Mouse (Mus musculus): ENCODE measurements around the gene Clca1. TPM values are rescaled to one million over a fixed set of nuclear protein-coding genes. Genes with fewer than 3 reads are reported as not detected.
"Not testable (repeated sequence)": the region's sequence is repeated elsewhere in the genome, so short reads cannot be mapped to it uniquely, and the experiment has no call there.

Gene Clca1
- not detected in 2 replicates for total RNA-seq (2014; rRNA removed)
- 0.34 and 0.50 TPM in 2 replicates for polyA plus RNA-seq (2012; rRNA removed)

GRCm38 (mm10) chr3:145032676-145033075 lies at the start of gene Clca1:
TSS of gene Clca1 (minus strand) at chr3:145032776.
- Histone ChIP-seq H3K9ac (ENCODE audit: low read depth, low read length) (no peak within 1 kb of the TSS), H3K27ac (replicated peaks; ENCODE audit: insufficient read depth, low read depth, low read length) (no peak within 1 kb of the TSS), H3K79me2 (ENCODE audit: control insufficient read depth, insufficient read depth, low read length) (no peaks in the 10 kb centered on the region), H3K36me3 (ENCODE audit: control insufficient read depth, insufficient read depth, low read length) (no peaks in the 10 kb centered on the region), H3K27me3 (ENCODE audit: control insufficient read depth, insufficient read depth, low read length) (no peaks in the 10 kb centered on the region), H3K4me1 (ENCODE audit: control insufficient read depth, insufficient read depth, low read length) (no peaks in the 10 kb centered on the region), H3K4me3 (ENCODE audit: insufficient read depth, low read depth, low read length) (no peak within 1 kb of the TSS)
- no peak for DNase-seq (ENCODE audit: extremely low read depth, low read depth, low spot score)
- no peak for TF ChIP-seq CTCF (IDR thresholded peaks at IDR 0.05; ENCODE audit: low read depth, low read length)
- TF ChIP-seq POLR2A (IDR thresholded peaks at IDR 0.05; ENCODE audit: extremely low read depth, insufficient read depth, low read length): no peak

DNA sequence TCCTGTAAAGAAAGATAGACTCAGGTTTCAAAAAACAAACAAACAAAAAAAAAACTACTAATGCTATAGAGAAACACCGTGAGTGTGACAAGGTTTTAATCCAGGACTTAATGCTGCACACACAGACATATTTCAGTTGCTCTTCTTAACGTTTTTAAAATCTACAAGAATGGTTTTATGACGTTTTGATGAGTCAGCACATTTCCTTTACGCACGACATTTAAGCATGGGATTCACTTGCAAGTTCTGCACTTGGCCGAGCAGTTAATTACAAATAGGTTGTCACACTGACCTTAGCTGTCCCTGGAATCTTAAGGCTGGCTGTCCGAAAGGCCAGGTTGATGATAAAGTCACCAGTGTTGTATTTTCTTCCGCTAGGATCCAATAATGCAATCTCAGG lies 48.3 kb upstream of the Clca1 start:
- H3K36me3 ChIP-seq (ENCODE audit: control insufficient read depth, insufficient read depth, low read length): no peaks in the 10 kb centered on the region
- WGBS: 79% methylated on average over 8 of the region's 8 CpGs
- TF ChIP-seq POLR2A (IDR thresholded peaks at IDR 0.05; ENCODE audit: extremely low read depth, insufficient read depth, low read length) (no peak), CTCF (IDR thresholded peaks at IDR 0.05; ENCODE audit: low read depth, low read length) (no peak)
- no peak overlapping the region for H3K27ac ChIP-seq (replicated peaks; ENCODE audit: insufficient read depth, low read depth, low read length)
- H3K27me3 ChIP-seq (ENCODE audit: control insufficient read depth, insufficient read depth, low read length): no peaks in the 10 kb centered on the region
- no peak for DNase-seq (ENCODE audit: extremely low read depth, low read depth, low spot score)
- H3K4me3 ChIP-seq (ENCODE audit: insufficient read depth, low read depth, low read length): no peak overlapping the region
- no peak overlapping the region for H3K9ac ChIP-seq (ENCODE audit: low read depth, low read length)
- no peaks in the 10 kb centered on the region for H3K79me2 ChIP-seq (ENCODE audit: control insufficient read depth, insufficient read depth, low read length)
- no peaks in the 10 kb centered on the region for H3K4me1 ChIP-seq (ENCODE audit: control insufficient read depth, insufficient read depth, low read length)

DNA sequence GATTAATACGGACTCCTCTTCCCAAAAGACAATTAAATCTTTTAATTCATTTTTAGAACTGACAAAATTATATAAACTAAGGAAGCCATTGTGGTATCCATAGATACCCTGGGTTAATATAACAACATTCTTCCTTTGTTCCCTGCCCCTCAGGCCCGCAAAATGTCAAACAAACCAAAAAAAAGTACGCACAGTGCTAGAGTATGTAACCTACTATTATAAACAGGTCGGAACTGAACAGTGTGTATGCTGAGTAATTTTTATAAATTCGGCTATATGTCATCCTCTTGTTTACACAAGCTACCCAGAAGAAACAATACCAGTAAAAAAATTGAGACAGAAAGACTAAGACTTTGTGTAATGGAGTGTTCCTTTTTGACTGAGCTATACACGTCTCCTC lies 45.8 kb upstream of the Clca1 start:
- Histone ChIP-seq H3K27me3 (ENCODE audit: control insufficient read depth, insufficient read depth, low read length) (no peaks in the 10 kb centered on the region), H3K27ac (replicated peaks; ENCODE audit: insufficient read depth, low read depth, low read length) (no peak overlapping the region), H3K36me3 (ENCODE audit: control insufficient read depth, insufficient read depth, low read length) (no peaks in the 10 kb centered on the region), H3K9ac (ENCODE audit: low read depth, low read length) (no peak overlapping the region), H3K4me1 (ENCODE audit: control insufficient read depth, insufficient read depth, low read length) (no peaks in the 10 kb centered on the region), H3K4me3 (ENCODE audit: insufficient read depth, low read depth, low read length) (no peak overlapping the region), H3K79me2 (ENCODE audit: control insufficient read depth, insufficient read depth, low read length) (no peaks in the 10 kb centered on the region)
- no peak for TF ChIP-seq CTCF (IDR thresholded peaks at IDR 0.05; ENCODE audit: low read depth, low read length)
- no peak for DNase-seq (ENCODE audit: extremely low read depth, low read depth, low spot score)
- 77% methylated on average over 6 of the region's 6 CpGs for WGBS

DNA sequence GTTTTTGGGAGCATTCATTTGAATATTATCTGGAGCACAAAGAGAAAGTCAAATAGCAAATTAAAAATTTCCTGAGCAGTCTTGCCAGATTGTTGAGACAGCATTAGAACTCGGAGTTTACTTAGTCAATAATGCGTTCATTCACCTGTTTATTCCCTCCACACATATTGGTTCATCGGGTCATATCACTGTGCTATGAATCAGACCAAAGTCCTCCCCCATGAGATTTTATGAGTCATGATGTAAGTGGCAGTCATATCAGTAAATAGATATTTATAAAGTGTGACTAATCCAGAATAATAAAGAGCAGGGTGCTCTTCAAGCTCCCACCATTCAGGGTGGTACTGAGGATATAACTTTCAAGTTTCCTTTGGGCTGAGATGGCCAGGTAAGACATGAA lies 39.8 kb upstream of the Clca1 start:
- 84% methylated on average over 3 of the region's 3 CpGs for WGBS
- Histone ChIP-seq H3K4me3 (ENCODE audit: insufficient read depth, low read depth, low read length) (no peak overlapping the region), H3K4me1 (ENCODE audit: control insufficient read depth, insufficient read depth, low read length) (no peaks in the 10 kb centered on the region), H3K79me2 (ENCODE audit: control insufficient read depth, insufficient read depth, low read length) (no peaks in the 10 kb centered on the region), H3K9ac (ENCODE audit: low read depth, low read length) (no peak overlapping the region), H3K36me3 (ENCODE audit: control insufficient read depth, insufficient read depth, low read length) (no peaks in the 10 kb centered on the region), H3K27ac (replicated peaks; ENCODE audit: insufficient read depth, low read depth, low read length) (no peak overlapping the region), H3K27me3 (ENCODE audit: control insufficient read depth, insufficient read depth, low read length) (no peaks in the 10 kb centered on the region)
- DNase-seq (ENCODE audit: extremely low read depth, low read depth, low spot score): no peak
- TF ChIP-seq POLR2A (IDR thresholded peaks at IDR 0.05; ENCODE audit: extremely low read depth, insufficient read depth, low read length) (no peak), CTCF (IDR thresholded peaks at IDR 0.05; ENCODE audit: low read depth, low read length) (no peak)

- no peak for TF ChIP-seq POLR2A (IDR thresholded peaks at IDR 0.05; ENCODE audit: extremely low read depth, insufficient read depth, low read length)
- no peak for TF ChIP-seq CTCF (IDR thresholded peaks at IDR 0.05; ENCODE audit: low read depth, low read length)
- H3K9ac ChIP-seq (ENCODE audit: low read depth, low read length): no peak overlapping the region
- H3K4me1 ChIP-seq (ENCODE audit: control insufficient read depth, insufficient read depth, low read length): no peaks in the 10 kb centered on the region
- no peak overlapping the region for H3K4me3 ChIP-seq (ENCODE audit: insufficient read depth, low read depth, low read length)
- no peaks in the 10 kb centered on the region for H3K79me2 ChIP-seq (ENCODE audit: control insufficient read depth, insufficient read depth, low read length)
- H3K36me3 ChIP-seq (ENCODE audit: control insufficient read depth, insufficient read depth, low read length): no peaks in the 10 kb centered on the region
- DNase-seq (ENCODE audit: extremely low read depth, low read depth, low spot score): no peak
- H3K27ac ChIP-seq (replicated peaks; ENCODE audit: insufficient read depth, low read depth, low read length): no peak overlapping the region
- no peaks in the 10 kb centered on the region for H3K27me3 ChIP-seq (ENCODE audit: control insufficient read depth, insufficient read depth, low read length)
- WGBS: 72% methylated on average over 4 of the region's 4 CpGs
Measured at GRCm38 (mm10) chr3:145068964-145069363, 36.4 kb upstream of the Clca1 start.

DNA sequence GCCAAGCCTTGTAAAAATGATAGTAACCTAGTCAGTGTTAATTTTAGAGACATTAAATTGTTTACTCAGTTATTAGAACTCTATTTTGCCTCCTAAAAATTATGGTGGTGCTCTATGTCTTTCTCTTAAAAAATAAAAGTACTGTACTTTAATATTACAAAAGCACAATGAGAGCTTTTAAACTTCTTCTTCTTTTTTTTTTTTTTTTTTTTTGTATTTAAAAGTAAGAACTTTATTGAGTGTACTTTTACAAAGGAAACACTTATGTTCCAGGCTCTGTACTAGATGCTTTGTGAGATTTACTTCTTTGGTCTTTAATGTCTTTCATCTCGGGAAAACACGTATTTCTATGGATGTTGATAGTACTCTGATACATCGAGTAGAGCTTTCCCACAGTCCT lies 22.6 kb upstream of the Clca1 start:
- not testable (repeated sequence) for H3K9ac ChIP-seq (ENCODE audit: low read depth, low read length); H3K36me3 ChIP-seq (ENCODE audit: control insufficient read depth, insufficient read depth, low read length); H3K4me1 ChIP-seq (ENCODE audit: control insufficient read depth, insufficient read depth, low read length); H3K79me2 ChIP-seq (ENCODE audit: control insufficient read depth, insufficient read depth, low read length); H3K27me3 ChIP-seq (ENCODE audit: control insufficient read depth, insufficient read depth, low read length); DNase-seq (ENCODE audit: extremely low read depth, low read depth, low spot score); H3K27ac ChIP-seq (replicated peaks; ENCODE audit: insufficient read depth, low read depth, low read length); H3K4me3 ChIP-seq (ENCODE audit: insufficient read depth, low read depth, low read length)
- 94% methylated on average over 3 of the region's 3 CpGs for WGBS
